Mouse (Mus musculus): Measurements from ENCODE around the gene Cacna2d1. TPM values are rescaled to one million over a fixed set of nuclear protein-coding genes. Genes with fewer than 3 reads are reported as not detected.

Cacna2d1 gene
- polyA plus RNA-seq, 1 experiment from 2014 or later: 19.5 TPM

- H3K4me3 ChIP-seq (replicated peaks): no peak overlapping the region
- H3K9me3 ChIP-seq: no peaks in the 10 kb centered on the region
- 37% methylated on average over 6 of the region's 6 CpGs for WGBS
- no peak for ATAC-seq (ENCODE audit: insufficient number of reproducible peaks, insufficient read depth, low FRiP score, low TSS enrichment, low read depth)
- H3K9ac ChIP-seq (replicated peaks): no peak overlapping the region
- H3K27ac ChIP-seq: no peak overlapping the region
- no peak overlapping the region for H3K4me2 ChIP-seq
- H3K36me3 ChIP-seq: no peaks in the 10 kb centered on the region
- H3K4me1 ChIP-seq (replicated peaks): peaks cover 19% of the 10 kb centered on the region
- H3K27me3 ChIP-seq: no peaks in the 10 kb centered on the region
Observed at GRCm38 (mm10) chr5:16234891-16235290, 300.4 kb downstream of the Cacna2d1 start.

- no peak overlapping the region for H3K4me3 ChIP-seq (replicated peaks)
- 66% methylated on average over 2 of the region's 2 CpGs for WGBS
- ATAC-seq (ENCODE audit: insufficient number of reproducible peaks, insufficient read depth, low FRiP score, low TSS enrichment, low read depth): no peak
- H3K4me2 ChIP-seq: no peak overlapping the region
- no peaks in the 10 kb centered on the region for H3K9me3 ChIP-seq
- peaks cover 19% of the 10 kb centered on the region for H3K4me1 ChIP-seq (replicated peaks)
- H3K36me3 ChIP-seq: no peaks in the 10 kb centered on the region
- H3K27ac ChIP-seq: no peak overlapping the region
- H3K9ac ChIP-seq (replicated peaks): no peak overlapping the region
- no peaks in the 10 kb centered on the region for H3K27me3 ChIP-seq
Observed at GRCm38 (mm10) chr5:16235864-16236263, 301.4 kb downstream of the Cacna2d1 start.

GRCm38 (mm10) chr5:16236608-16237007, 302.1 kb downstream of the Cacna2d1 start:
- Histone ChIP-seq H3K9ac (replicated peaks) (no peak overlapping the region), H3K27ac (no peak overlapping the region), H3K9me3 (no peaks in the 10 kb centered on the region), H3K4me1 (replicated peaks) (peaks cover 19% of the 10 kb centered on the region), H3K4me2 (no peak overlapping the region), H3K27me3 (no peaks in the 10 kb centered on the region), H3K4me3 (replicated peaks) (no peak overlapping the region), H3K36me3 (no peaks in the 10 kb centered on the region)
- no peak for ATAC-seq (ENCODE audit: insufficient number of reproducible peaks, insufficient read depth, low FRiP score, low TSS enrichment, low read depth)
- WGBS: 77% methylated on average over 4 of the region's 4 CpGs

GRCm38 (mm10) chr5:16237972-16238371, 303.5 kb downstream of the Cacna2d1 start:
- H3K9ac ChIP-seq (replicated peaks): no peak overlapping the region
- H3K36me3 ChIP-seq: no peaks in the 10 kb centered on the region
- H3K27me3 ChIP-seq: no peaks in the 10 kb centered on the region
- peaks cover 19% of the 10 kb centered on the region for H3K4me1 ChIP-seq (replicated peaks)
- H3K27ac ChIP-seq: no peak overlapping the region
- no peak overlapping the region for H3K4me3 ChIP-seq (replicated peaks)
- no peak for ATAC-seq (ENCODE audit: insufficient number of reproducible peaks, insufficient read depth, low FRiP score, low TSS enrichment, low read depth)
- WGBS: 29% methylated on average over 5 of the region's 5 CpGs
- H3K4me2 ChIP-seq: no peak overlapping the region
- H3K9me3 ChIP-seq: no peaks in the 10 kb centered on the region

GRCm38 (mm10) chr5:16240255-16240654, 305.8 kb downstream of the Cacna2d1 start:
- Histone ChIP-seq H3K27me3 (no peaks in the 10 kb centered on the region), H3K4me1 (replicated peaks) (peaks cover 11% of the 10 kb centered on the region), H3K9ac (replicated peaks) (no peak overlapping the region), H3K27ac (no peak overlapping the region), H3K4me2 (no peak overlapping the region), H3K36me3 (no peaks in the 10 kb centered on the region), H3K9me3 (no peaks in the 10 kb centered on the region), H3K4me3 (replicated peaks) (no peak overlapping the region)
- no peak for ATAC-seq (ENCODE audit: insufficient number of reproducible peaks, insufficient read depth, low FRiP score, low TSS enrichment, low read depth)
- WGBS: 84% methylated on average over 3 of the region's 3 CpGs

GRCm38 (mm10) chr5:16243599-16243998, 309.1 kb downstream of the Cacna2d1 start:
- 78% methylated on average over 2 of the region's 2 CpGs for WGBS
- no peak for ATAC-seq (ENCODE audit: insufficient number of reproducible peaks, insufficient read depth, low FRiP score, low TSS enrichment, low read depth)

GRCm38 (mm10) chr5:16252738-16253513, 318.4 kb downstream of the Cacna2d1 start:
- Histone ChIP-seq H3K36me3 (peaks cover 5% of the 10 kb centered on the region; the same call in 1 of the 2 replicates), H3K27ac (no peak overlapping the region), H3K4me1 (replicated peaks) (no peaks in the 10 kb centered on the region), H3K9me3 (no peaks in the 10 kb centered on the region), H3K27me3 (no peaks in the 10 kb centered on the region), H3K9ac (replicated peaks) (no peak overlapping the region), H3K4me3 (replicated peaks) (no peak overlapping the region), H3K4me2 (no peak overlapping the region)
- WGBS: 79% methylated on average over 6 of the region's 6 CpGs
- no peak for ATAC-seq (ENCODE audit: insufficient number of reproducible peaks, insufficient read depth, low FRiP score, low TSS enrichment, low read depth)

More at GRCm38 (mm10) chr5:16243599-16243998, 309.1 kb downstream of the Cacna2d1 start:
- Histone ChIP-seq H3K27ac (no peak overlapping the region), H3K4me1 (replicated peaks) (no peaks in the 10 kb centered on the region), H3K4me2 (no peak overlapping the region), H3K27me3 (no peaks in the 10 kb centered on the region), H3K9me3 (no peaks in the 10 kb centered on the region), H3K9ac (replicated peaks) (no peak overlapping the region), H3K36me3 (no peaks in the 10 kb centered on the region), H3K4me3 (replicated peaks) (no peak overlapping the region)

- no peak overlapping the region for H3K4me3 ChIP-seq (replicated peaks)
- WGBS: 81% methylated on average over 1 of the region's 1 CpGs
- peaks cover 5% of the 10 kb centered on the region; the same call in 1 of the 2 replicates for H3K36me3 ChIP-seq
- H3K4me2 ChIP-seq: no peak overlapping the region
- no peak overlapping the region for H3K9ac ChIP-seq (replicated peaks)
- no peaks in the 10 kb centered on the region for H3K27me3 ChIP-seq
- no peak for ATAC-seq (ENCODE audit: insufficient number of reproducible peaks, insufficient read depth, low FRiP score, low TSS enrichment, low read depth)
- no peak overlapping the region for H3K27ac ChIP-seq
- no peaks in the 10 kb centered on the region for H3K9me3 ChIP-seq
- H3K4me1 ChIP-seq (replicated peaks): no peaks in the 10 kb centered on the region
Observed at GRCm38 (mm10) chr5:16253768-16254167, 319.3 kb downstream of the Cacna2d1 start.

GRCm38 (mm10) chr5:16265385-16265784, 330.9 kb downstream of the Cacna2d1 start:
- no peak for ATAC-seq (ENCODE audit: insufficient number of reproducible peaks, insufficient read depth, low FRiP score, low TSS enrichment, low read depth)
- no peaks in the 10 kb centered on the region for H3K36me3 ChIP-seq
- WGBS: 74% methylated on average over 6 of the region's 6 CpGs
- H3K9me3 ChIP-seq: no peaks in the 10 kb centered on the region
- H3K4me1 ChIP-seq (replicated peaks): no peaks in the 10 kb centered on the region
- no peaks in the 10 kb centered on the region for H3K27me3 ChIP-seq
- H3K27ac ChIP-seq: no peak overlapping the region
- no peak overlapping the region for H3K9ac ChIP-seq (replicated peaks)
- H3K4me2 ChIP-seq: no peak overlapping the region
- no peak overlapping the region for H3K4me3 ChIP-seq (replicated peaks)

- Histone ChIP-seq H3K9me3 (no peaks in the 10 kb centered on the region), H3K9ac (replicated peaks) (no peak overlapping the region), H3K4me2 (no peak overlapping the region), H3K4me1 (replicated peaks) (peaks cover 7% of the 10 kb centered on the region; the same call in 1 of the 2 replicates), H3K27me3 (no peaks in the 10 kb centered on the region), H3K27ac (no peak overlapping the region), H3K4me3 (replicated peaks) (no peak overlapping the region), H3K36me3 (no peaks in the 10 kb centered on the region; the same call in 1 of the 2 replicates)
- 70% methylated on average over 2 of the region's 2 CpGs for WGBS
- ATAC-seq (ENCODE audit: insufficient number of reproducible peaks, insufficient read depth, low FRiP score, low TSS enrichment, low read depth): no peak
Observed at GRCm38 (mm10) chr5:16277058-16277457, 342.6 kb downstream of the Cacna2d1 start.

- no peak for ATAC-seq (ENCODE audit: insufficient number of reproducible peaks, insufficient read depth, low FRiP score, low TSS enrichment, low read depth)
- no peak overlapping the region for H3K4me3 ChIP-seq (replicated peaks)
- no peaks in the 10 kb centered on the region for H3K36me3 ChIP-seq
- 79% methylated on average over 5 of the region's 5 CpGs for WGBS
- H3K9me3 ChIP-seq: no peaks in the 10 kb centered on the region
- no peak overlapping the region for H3K4me2 ChIP-seq
- H3K27ac ChIP-seq: no peak overlapping the region
- H3K27me3 ChIP-seq: no peaks in the 10 kb centered on the region
- H3K4me1 ChIP-seq (replicated peaks): peaks cover 8% of the 10 kb centered on the region; the same call in 1 of the 2 replicates
- no peak overlapping the region for H3K9ac ChIP-seq (replicated peaks)
Observed at GRCm38 (mm10) chr5:16281229-16281628, 346.7 kb downstream of the Cacna2d1 start.

- no peak overlapping the region for H3K4me3 ChIP-seq (replicated peaks)
- no peak overlapping the region for H3K27ac ChIP-seq
- 12% methylated on average over 1 of the region's 1 CpGs for WGBS
- H3K4me1 ChIP-seq (replicated peaks): no peaks in the 10 kb centered on the region
- no peak overlapping the region for H3K9ac ChIP-seq (replicated peaks)
- H3K27me3 ChIP-seq: no peaks in the 10 kb centered on the region
- no peaks in the 10 kb centered on the region for H3K36me3 ChIP-seq
- H3K9me3 ChIP-seq: no peaks in the 10 kb centered on the region
- no peak overlapping the region for H3K4me2 ChIP-seq
- ATAC-seq (ENCODE audit: insufficient number of reproducible peaks, insufficient read depth, low FRiP score, low TSS enrichment, low read depth): no peak
Observed at GRCm38 (mm10) chr5:16293223-16293622, 358.7 kb downstream of the Cacna2d1 start.
